Mouse (Mus musculus) G1E (cell line): Measurements from ENCODE around the gene Upk1a.

Experiments used
- CTCF ChIP-seq: IDR thresholded peaks from 2 replicates; pipeline ENCODE4 v1.5.1; 2012; ENCODE audit warnings: low read depth, low read length, inconsistent platforms, mixed read lengths
- GATA1 ChIP-seq: IDR thresholded peaks from 2 replicates; pipeline ENCODE4 v1.6.1; 2012; ENCODE audit warnings: borderline replicate concordance, low read length, inconsistent platforms, mixed read lengths

DNA sequence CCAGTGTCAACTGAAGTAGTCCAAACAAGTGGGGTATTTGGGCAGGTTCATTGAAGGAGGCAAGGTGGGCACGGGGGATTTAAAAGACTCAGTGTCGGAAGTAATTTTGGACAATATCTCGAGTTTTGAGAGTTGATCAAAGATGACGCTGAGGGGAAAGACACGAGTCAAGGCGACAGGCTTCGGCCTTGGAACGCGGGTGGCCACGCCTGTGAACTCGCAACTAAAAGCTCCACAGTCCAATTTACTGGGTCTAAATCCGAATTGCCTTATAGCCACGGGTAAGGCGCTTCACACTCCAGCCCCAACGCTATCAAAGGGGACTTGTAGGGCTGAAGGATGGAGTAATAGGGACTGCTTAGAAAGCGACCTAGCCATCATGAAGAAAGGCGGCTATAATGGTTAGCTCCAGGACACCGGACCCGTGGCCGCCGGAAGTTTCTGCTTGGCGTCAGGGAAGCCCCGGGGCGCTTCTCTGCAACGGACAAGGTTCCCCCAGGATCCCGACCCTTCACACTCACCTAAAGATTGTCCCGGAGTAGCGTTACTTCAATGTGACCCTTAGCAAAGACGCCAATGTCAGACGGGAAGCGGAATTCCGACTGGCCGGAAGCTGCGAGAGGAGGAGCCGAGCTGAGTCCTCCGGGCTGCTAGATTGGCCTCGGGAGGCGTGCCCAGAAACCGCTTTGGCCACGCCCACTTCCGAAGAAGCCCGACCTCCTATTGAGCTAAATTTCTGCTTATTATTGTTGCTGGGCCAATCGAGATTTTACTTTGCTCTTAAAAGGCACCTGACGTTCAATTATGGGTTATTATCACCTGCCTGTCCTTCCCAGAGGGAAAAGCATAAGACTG, 13.1 kb upstream of the Upk1a start, which contains the start of gene Cox6b1:
- TF ChIP-seq GATA1: no peak
- no peak for TF ChIP-seq CTCF
